Mouse (Mus musculus) gastrocnemius, postnatal 25 days (tissue): ENCODE data around the gene Rnf157. TPM values are rescaled to one million over a fixed set of nuclear protein-coding genes. Genes with fewer than 3 reads are reported as not detected.
A peak's percentile ranks its signal among the peaks of the same experiment; 100 is the strongest.
"Not testable (repeated sequence)": the region's sequence is repeated elsewhere in the genome, so short reads cannot be mapped to it uniquely, and the experiment has no call there.

Experiments
- DNase-seq: peaks from one replicate; pipeline ENCODE4 v3.0.0; 2022
- total RNA-seq, 2 experiments: library from RNA; stranded (reverse); gene quantifications; 1 replicate in 1 of 2; 2 replicates in 1 of 2; pipeline ENCODE4 v1.2.3; 2021

The Rnf157 gene
- total RNA-seq, 2 experiments from 2014 or later, result 21.8 to 31.4 TPM

GRCm38 (mm10) chr11:116383070-116383469, 29.8 kb downstream of the Rnf157 start:
- not testable (repeated sequence) for DNase-seq

- DNase-seq, result no peak
Measured at GRCm38 (mm10) chr11:116380767-116381166, 32.1 kb downstream of the Rnf157 start.

DNA sequence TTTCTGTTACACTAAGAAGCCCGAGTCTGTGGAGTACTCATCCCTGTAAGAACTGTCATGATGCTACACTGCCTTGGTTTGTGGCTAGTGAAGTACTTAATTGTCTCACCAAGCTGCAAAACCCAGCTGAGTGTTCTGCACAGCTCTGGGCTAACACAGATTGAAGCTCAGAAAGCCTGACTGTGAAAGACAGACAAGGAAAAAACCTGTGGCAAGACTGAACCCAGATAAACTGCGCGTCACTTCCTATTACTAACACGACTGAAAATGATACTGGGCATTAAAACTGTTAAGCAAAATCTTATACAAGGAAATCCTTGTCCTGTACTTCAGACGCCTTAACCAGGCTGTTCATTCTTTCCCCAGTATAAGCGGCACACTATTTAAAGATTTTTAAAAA, 33.3 kb downstream of the Rnf157 start:
- no peak for DNase-seq

DNA sequence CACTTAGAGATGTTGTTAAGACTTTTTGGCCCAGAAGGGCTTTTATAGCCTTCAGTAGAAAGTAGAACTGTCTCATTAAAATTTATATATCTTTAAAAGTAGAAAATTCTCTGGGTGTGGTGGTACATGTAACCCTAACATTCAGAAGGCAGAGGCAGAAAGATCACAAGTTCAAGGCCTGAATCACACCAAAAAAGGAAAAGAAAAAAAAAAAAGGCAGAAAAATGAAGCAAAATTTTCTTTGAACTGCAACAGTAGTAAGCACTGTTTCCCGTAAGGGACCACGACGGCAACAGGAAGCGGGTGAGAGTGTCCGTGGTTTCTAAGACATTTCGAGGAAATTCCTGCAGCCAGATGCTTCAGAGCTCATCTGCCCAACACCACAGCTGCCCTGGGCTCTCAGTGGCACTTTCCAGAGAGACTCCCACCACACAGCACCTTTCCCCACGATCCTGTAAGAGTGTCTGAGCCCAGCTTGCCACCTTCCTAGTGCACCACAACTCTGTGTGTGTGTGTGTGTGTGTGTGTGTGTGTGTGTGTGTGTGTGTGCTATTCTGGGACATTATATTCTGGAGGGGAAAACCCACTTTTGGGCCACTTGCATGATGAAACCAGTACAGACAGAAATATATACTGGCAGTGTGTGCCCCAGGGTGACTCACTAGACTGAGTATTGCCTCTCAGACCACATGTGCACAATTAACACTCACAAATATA, 35.7 kb downstream of the Rnf157 start:
- no peak for DNase-seq

DNA sequence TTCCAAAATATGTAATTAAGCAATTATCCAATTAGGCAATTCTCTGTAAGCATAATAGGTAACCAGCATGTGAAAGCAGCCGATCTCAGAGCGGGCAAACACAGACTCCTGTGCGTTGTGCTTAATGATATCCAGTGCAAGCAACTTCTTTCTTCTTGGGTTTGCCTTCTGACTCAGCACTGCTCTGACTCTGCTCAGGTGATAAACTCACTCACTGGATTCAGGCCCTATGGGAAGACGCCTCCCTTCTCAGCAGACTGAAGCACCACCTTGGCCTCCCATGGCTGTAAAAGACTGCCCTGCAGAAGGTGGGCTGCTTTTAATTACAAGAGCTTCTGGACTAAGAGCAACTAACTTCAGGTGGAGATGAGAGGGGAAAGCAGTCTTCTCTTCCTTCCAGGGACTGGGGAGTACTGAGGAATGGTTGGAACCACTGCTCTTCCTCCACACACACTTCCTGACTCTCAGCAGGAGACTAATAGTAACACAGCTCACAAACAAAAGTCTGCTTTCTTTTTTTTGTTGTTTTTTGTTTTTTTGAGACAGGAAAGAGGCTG, 40.9 kb downstream of the Rnf157 start:
- DNase-seq, result no peak

- DNase-seq, result no peak
Measured at GRCm38 (mm10) chr11:116369633-116370032, 43.2 kb downstream of the Rnf157 start.

- no peak for DNase-seq
Measured at GRCm38 (mm10) chr11:116369051-116369450, 43.8 kb downstream of the Rnf157 start.

DNA sequence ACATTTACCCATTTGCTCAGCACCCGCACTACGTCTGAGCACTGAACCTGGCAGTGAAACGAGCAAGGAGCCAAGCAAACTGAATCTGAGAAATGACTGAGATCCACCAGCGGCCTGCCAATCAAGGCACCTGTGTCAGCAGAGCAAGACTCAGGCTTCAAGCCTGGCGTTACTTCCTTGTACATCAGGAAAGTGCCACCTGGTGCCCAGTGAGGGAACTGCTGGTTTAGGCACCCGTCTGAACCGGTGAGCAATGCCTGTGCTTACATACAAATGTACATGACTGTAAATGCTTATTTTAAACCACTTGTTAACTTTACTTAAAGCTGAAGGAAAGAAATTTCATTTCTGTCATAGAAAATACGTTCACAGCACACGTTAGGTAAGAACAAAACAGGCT, 44.7 kb downstream of the Rnf157 start:
- DNase-seq, result peak; percentile 61

DNA sequence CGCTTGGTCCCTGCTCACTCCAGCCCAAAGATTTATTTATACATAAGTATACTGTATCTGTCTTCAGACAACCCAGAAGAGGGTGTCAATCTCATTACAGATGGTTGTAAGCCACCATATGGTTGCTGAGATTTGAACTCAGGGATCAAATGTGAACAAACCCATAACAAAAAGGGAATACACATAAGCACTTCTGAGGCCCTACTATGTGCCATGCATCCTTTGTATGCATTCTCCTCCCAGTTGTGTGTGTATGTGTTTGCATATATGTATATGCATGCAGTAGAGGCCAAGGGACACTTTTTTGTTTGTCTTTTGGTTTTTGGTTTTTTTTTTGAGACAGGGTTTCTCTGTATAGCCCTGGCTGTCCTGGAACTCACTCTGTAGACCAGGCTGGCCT, 46.2 kb downstream of the Rnf157 start:
- DNase-seq, result no peak

GRCm38 (mm10) chr11:116366124-116366523, 46.7 kb downstream of the Rnf157 start:
- DNase-seq, result no peak

DNA sequence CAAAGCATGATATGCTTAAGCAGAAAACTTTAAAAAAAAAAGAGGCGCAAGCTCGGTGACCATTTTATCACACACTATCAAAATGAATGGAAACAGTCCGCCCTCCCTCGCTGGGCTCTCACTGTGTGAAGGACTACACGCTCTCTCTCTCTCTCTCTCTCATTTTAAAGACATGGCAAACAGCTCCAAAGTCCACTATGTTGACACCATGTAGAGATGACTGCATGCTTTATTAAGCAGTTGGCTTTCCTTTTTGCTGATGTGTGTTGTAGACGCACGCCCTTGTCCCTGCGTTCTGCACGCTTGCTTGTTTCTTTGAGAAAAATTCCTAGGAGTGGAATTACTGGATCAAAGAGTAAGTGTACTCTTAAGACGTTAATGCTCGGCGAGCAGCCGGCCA, 47.4 kb downstream of the Rnf157 start:
- DNase-seq, result no peak

GRCm38 (mm10) chr11:116362015-116362414, 50.8 kb downstream of the Rnf157 start:
- no peak for DNase-seq

DNA sequence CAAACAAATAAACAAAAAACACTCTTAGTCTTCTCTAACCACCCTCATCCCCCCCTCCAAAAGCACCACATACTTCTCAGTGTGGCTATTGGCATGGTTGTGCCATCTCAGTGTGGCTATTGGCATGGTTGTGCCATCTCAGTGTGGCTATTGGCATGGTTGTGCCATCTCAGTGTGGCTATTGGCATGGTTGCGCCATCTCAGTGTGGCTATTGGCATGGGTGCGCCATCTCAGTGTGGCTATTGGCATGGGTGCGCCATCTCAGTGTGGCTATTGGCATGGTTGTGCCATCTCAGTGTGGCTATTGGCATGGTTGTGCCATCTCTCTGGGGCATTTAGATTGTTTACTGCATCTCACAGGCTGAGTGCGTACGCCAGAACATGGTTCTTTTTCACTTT, 51.9 kb downstream of the Rnf157 start:
- DNase-seq, result not testable (repeated sequence)

DNA sequence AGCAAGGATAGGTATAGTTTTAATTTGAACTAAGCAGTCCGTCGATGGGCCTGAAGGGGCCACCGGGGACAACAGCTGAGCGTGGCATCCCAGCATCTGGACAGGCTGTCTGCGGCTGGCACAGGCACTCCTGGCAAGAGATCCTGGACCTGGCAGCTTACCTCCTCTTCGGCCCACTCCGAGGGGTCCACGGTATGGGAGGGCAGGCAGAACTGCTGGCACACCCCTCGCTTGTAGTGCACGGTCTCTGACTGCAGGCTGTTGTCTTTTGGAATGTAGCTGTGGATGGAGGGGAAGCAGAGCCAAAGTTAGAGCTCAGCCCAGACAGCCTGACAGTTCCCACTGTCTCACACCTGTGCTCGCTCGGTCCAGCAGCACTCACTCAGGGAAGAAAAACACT, 53.2 kb downstream of the Rnf157 start:
- DNase-seq, result no peak

DNA sequence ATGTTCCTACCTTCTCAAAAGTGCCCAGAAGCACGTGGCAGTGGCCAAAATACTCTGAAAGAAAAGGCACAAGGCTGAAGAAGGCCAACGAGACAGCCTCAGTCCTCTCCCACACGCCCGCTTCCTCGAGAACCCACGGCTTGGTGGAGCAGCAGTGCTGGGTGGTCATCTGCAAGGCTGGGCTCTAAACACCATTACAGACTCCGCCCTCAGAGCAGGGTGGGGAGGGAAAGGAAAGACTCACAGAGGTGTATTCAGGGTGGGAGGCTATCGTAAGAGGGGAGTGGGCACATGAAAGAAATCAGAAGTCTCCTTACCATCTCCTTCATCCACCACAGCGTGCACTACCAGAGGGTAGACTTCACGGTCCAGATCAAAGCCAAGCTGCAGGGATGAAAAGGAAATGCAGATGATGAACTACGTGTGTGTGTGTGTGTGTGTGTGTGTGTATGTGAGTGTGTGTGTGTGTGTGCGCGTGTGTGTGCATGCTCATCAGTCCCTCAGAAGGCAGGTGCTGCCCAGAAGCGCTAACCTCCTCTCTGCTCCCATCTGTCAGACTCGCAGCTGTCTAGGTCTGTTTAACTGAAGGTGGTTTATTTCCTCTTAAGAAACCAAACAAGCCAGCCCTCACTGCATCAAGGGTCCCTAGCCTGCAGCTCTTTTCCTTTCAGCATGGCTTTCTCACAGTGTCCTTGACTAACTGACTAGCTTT, 53.8 kb downstream of the Rnf157 start:
- no peak for DNase-seq

GRCm38 (mm10) chr11:116354521-116354920, 58.3 kb downstream of the Rnf157 start:
- no peak for DNase-seq

DNA sequence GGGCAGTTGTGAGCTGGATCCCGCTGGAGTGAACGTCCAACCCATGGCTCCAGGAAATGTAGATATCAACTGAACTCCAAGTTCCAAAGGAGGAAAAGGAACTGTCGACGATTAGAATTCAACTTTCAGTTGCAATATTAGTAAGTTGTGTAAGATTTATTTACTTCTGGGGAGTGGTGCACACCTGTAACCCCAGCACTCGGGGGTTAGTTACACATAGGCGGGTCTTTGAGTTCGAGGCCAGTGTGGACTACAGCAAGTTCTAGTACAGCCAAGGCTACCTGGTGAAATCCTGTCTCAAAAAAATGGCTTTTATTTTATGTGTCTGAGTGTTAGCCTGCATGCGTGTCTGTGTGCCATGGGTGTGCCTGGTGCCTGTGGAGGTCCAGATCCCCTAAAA, 59.3 kb downstream of the Rnf157 start:
- no peak for DNase-seq

DNA sequence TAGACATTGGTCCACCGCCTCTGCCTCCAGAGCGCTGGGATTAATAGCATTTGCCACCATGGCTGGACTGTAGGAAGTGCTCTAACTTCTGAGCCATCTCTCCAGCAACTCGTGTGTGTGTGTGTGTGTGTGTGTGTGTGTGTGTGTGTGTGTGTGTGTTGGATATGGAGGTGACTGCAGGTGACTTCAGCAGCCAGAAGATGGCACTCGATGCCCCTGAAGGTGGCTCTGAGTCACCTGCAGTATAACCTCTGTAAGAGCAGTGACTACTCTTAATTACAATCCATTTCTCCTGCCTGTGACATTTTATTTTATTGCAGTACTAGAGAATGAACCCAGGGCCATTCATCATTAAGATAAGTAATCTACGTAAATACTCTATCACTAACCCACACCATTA, 61.5 kb downstream of the Rnf157 start:
- no peak for DNase-seq

- peak; percentile 72 for DNase-seq
Measured at GRCm38 (mm10) chr11:116347955-116348354, 64.9 kb downstream of the Rnf157 start.

DNA sequence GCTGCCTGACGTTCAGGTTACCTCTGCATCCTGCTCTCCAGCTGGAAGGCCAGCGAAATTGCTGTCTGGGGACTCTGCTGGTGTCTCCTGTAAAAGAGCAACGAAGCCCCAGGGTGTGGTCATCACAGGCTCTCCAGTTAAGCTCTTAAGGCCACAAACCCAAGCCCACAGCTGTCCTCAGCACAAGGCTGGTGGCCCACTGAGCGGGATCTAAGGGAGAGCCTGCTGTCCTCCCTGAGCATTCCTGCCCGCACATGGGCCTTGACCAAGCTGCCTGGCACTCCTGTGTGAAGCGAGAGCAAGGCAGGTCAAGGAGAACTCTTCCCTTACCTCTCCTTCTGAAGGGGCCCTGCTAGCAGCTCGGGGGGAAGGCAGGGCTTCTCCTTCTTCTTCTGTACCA, 65.8 kb downstream of the Rnf157 start:
- DNase-seq, result no peak

GRCm38 (mm10) chr11:116342069-116342791, 70.6 kb downstream of the Rnf157 start:
- DNase-seq, result no peak

- no peak for DNase-seq
Measured at GRCm38 (mm10) chr11:116337531-116337930, 75.3 kb downstream of the Rnf157 start.

- no peak for DNase-seq
Measured at GRCm38 (mm10) chr11:116337000-116337399, 75.8 kb downstream of the Rnf157 start.
